Mouse (Mus musculus): ENCODE results near the gene Serhl. TPM values are rescaled to one million over a fixed set of nuclear protein-coding genes. Genes with fewer than 3 reads are reported as not detected.
"Not testable (repeated sequence)": the region's sequence is repeated elsewhere in the genome, so short reads cannot be mapped to it uniquely, and the experiment has no call there.

The Serhl gene
- polyA plus RNA-seq, 1 experiment from 2014 or later, result 24.7 TPM

DNA sequence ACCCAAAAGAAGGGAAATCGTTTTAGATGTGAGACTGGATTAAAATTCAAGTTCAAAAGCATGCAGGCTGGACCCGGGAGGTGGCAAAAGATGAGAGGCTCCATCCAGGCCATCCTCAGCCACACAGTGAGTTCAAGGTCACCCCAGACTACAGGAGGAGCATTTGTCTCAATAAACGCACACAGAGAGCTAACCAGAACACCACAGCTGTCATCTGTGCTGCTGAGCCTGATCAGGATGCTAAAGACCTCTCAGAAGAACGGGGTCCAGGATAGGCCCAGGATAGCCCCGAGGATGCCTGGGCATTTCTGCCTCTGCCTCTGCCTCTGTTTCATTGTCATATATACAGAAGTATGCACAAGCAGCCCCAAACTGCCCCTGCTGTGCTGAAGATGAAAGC is 33.7 kb upstream of the Serhl start:
- no peaks in the 10 kb centered on the region for H3K27me3 ChIP-seq (ENCODE audit: control insufficient read depth, insufficient read depth, low read length)
- 28% methylated on average over 5 of the region's 5 CpGs for WGBS
- H3K9ac ChIP-seq (replicated peaks; ENCODE audit: low read length), result no peak overlapping the region
- DNase-seq (no peak), ATAC-seq (ENCODE audit: low FRiP score, low TSS enrichment) (no peak)
- peak overlapping the region; percentile 93 for H3K27ac ChIP-seq (replicated peaks; ENCODE audit: low read depth, low read length)
- peaks cover 41% of the 10 kb centered on the region for H3K4me1 ChIP-seq (ENCODE audit: control insufficient read depth, insufficient read depth, low read length)
- no peaks in the 10 kb centered on the region for H3K36me3 ChIP-seq (ENCODE audit: control insufficient read depth, insufficient read depth, low read length)
- no peaks in the 10 kb centered on the region for H3K9me3 ChIP-seq (ENCODE audit: control insufficient read depth, low read length)
- 0 out of 2 replicates have a peak overlapping the region, but pooled peaks have one; percentile 59 for H3K4me2 ChIP-seq (ENCODE audit: low read length)
- H3K4me3 ChIP-seq (replicated peaks; ENCODE audit: low read depth, low read length), result no peak overlapping the region

DNA sequence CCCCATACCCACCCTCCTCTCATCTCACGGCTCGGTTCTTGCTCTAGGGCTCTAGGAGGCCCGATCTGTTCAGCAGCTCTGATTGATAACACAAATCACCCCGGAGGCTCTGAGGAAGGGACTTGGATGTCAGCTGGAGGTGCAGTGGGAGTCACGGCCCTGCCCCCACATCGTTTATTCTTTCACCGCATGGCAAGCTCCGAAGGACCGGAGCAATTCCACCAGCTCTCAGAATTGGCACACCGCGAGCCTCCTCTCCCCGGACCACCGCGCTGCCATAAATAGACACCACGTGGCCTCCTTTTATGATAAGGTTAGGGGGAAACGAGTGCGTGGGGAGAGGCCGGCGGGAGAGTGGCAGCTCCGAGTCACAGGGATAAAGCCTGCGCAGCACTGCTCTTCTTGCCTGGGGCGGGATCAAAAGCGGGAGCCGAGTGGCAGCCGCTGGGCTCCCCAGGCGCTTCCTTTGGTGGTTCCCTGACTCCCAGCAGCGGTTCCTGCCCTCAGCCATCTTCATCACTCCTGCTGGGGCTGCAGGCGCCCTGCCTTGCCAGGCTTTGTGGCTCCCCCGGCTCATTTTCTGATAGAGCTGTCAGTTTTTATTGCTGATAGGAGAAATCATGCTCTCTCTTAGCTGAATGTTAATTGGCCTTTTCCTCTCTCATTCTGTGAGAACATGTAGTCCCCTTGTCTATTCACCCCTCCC is 32.8 kb upstream of the Serhl start:
- Histone ChIP-seq H3K9me3 (ENCODE audit: control insufficient read depth, low read length) (no peaks in the 10 kb centered on the region), H3K4me3 (replicated peaks; ENCODE audit: low read depth, low read length) (peak overlapping the region; percentile 28), H3K4me1 (ENCODE audit: control insufficient read depth, insufficient read depth, low read length) (peaks cover 41% of the 10 kb centered on the region), H3K36me3 (ENCODE audit: control insufficient read depth, insufficient read depth, low read length) (no peaks in the 10 kb centered on the region), H3K27me3 (ENCODE audit: control insufficient read depth, insufficient read depth, low read length) (no peaks in the 10 kb centered on the region), H3K9ac (replicated peaks; ENCODE audit: low read length) (peak overlapping the region; percentile 49), H3K4me2 (ENCODE audit: low read length) (peak overlapping the region; percentile 59), H3K27ac (replicated peaks; ENCODE audit: low read depth, low read length) (peak overlapping the region; percentile 93)
- ATAC-seq (ENCODE audit: low FRiP score, low TSS enrichment) (peak; percentile 82), DNase-seq (peak; percentile 88)
- under 1% methylated on average over 29 of the region's 29 CpGs for WGBS

DNA sequence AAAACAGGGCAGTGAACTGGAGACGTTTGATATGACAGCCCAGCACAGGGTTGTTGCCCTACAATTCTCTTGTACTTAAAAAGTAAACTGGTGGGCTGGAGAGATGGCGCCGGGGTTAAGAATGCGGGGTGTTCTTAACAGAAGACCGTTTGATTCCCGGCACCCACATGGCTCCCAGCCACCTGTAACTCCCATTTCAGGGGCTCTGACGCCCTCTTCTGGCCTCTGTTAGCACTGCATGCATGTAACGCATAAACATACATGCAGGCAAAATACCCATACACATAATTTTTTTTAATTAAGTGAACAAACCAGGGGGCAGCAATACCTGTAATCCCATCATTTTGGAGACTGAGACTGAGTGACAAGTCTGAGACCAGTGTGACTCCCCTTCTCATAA is 31.8 kb upstream of the Serhl start:
- ATAC-seq (ENCODE audit: low FRiP score, low TSS enrichment) (no peak), DNase-seq (no peak)
- H3K9ac ChIP-seq (replicated peaks; ENCODE audit: low read length), result no peak overlapping the region
- WGBS, result 72% methylated on average over 8 of the region's 8 CpGs
- H3K27me3 ChIP-seq (ENCODE audit: control insufficient read depth, insufficient read depth, low read length), result no peaks in the 10 kb centered on the region
- peaks cover 41% of the 10 kb centered on the region for H3K4me1 ChIP-seq (ENCODE audit: control insufficient read depth, insufficient read depth, low read length)
- no peaks in the 10 kb centered on the region for H3K36me3 ChIP-seq (ENCODE audit: control insufficient read depth, insufficient read depth, low read length)
- H3K9me3 ChIP-seq (ENCODE audit: control insufficient read depth, low read length), result no peaks in the 10 kb centered on the region
- peak overlapping the region; percentile 59 for H3K4me2 ChIP-seq (ENCODE audit: low read length)
- peak overlapping the region; percentile 93 for H3K27ac ChIP-seq (replicated peaks; ENCODE audit: low read depth, low read length)
- H3K4me3 ChIP-seq (replicated peaks; ENCODE audit: low read depth, low read length), result no peak overlapping the region

DNA sequence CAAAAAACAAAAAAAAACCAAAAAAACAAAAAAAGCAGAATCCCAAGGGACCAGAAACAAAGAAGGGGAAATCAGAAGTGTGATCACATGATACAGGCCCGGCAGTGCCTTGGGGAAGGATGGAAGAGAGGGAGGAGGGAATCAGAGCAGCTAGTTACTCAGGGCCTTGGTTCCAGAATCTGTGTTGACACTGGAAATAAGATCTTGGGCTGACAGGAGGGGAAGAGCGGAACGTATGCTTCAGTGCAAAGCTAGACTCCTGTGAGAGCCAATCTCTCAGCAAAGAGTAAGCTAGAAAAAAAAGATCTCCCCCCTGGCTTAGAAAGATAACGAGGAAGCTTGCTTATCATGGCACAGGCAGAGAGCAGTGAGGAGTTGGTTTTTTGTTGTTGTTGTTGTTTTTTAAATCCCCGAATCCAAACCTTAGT is 30.1 kb upstream of the Serhl start:
- WGBS, result 20% methylated on average over 5 of the region's 5 CpGs
- H3K4me3 ChIP-seq (replicated peaks; ENCODE audit: low read depth, low read length), result no peak overlapping the region
- no peak overlapping the region for H3K9ac ChIP-seq (replicated peaks; ENCODE audit: low read length)

DNA sequence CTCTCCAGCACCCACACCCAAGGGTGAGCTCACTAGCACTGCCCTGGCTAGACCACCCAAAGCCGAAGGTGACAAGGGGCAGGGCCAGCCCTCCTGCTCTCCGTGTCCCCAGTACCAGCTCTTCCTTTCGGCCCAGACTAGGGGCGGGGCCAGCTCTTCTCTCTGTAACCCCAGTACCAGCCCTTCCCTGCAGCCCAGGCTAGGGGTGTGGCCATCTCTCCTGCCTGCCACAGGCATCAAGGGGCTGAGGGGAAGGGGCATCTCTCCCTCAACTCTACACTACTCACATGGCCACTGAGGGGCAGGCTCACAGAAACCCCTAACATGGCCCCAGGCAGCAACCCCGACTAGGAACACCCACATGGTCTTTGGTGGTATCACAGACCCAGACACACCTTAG is 27.6 kb upstream of the Serhl start:
- Histone ChIP-seq H3K4me1 (ENCODE audit: control insufficient read depth, insufficient read depth, low read length) (peaks cover 24% of the 10 kb centered on the region), H3K9me3 (ENCODE audit: control insufficient read depth, low read length) (no peaks in the 10 kb centered on the region), H3K36me3 (ENCODE audit: control insufficient read depth, insufficient read depth, low read length) (no peaks in the 10 kb centered on the region), H3K27me3 (ENCODE audit: control insufficient read depth, insufficient read depth, low read length) (no peaks in the 10 kb centered on the region), H3K9ac (replicated peaks; ENCODE audit: low read length) (no peak overlapping the region), H3K4me2 (ENCODE audit: low read length) (no peak overlapping the region), H3K4me3 (replicated peaks; ENCODE audit: low read depth, low read length) (no peak overlapping the region), H3K27ac (replicated peaks; ENCODE audit: low read depth, low read length) (no peak overlapping the region)
- ATAC-seq (ENCODE audit: low FRiP score, low TSS enrichment) (no peak), DNase-seq (no peak)
- 18% methylated on average over 5 of the region's 5 CpGs for WGBS

More for the DNA sequence above, 30.1 kb upstream of the Serhl start:
- Histone ChIP-seq H3K27me3 (ENCODE audit: control insufficient read depth, insufficient read depth, low read length) (no peaks in the 10 kb centered on the region), H3K27ac (replicated peaks; ENCODE audit: low read depth, low read length) (peak overlapping the region; percentile 55), H3K4me1 (ENCODE audit: control insufficient read depth, insufficient read depth, low read length) (peaks cover 32% of the 10 kb centered on the region), H3K9me3 (ENCODE audit: control insufficient read depth, low read length) (no peaks in the 10 kb centered on the region), H3K4me2 (ENCODE audit: low read length) (no peak overlapping the region), H3K36me3 (ENCODE audit: control insufficient read depth, insufficient read depth, low read length) (no peaks in the 10 kb centered on the region)
- DNase-seq, result peak; percentile 73
- ATAC-seq (ENCODE audit: low FRiP score, low TSS enrichment), result no peak

DNA sequence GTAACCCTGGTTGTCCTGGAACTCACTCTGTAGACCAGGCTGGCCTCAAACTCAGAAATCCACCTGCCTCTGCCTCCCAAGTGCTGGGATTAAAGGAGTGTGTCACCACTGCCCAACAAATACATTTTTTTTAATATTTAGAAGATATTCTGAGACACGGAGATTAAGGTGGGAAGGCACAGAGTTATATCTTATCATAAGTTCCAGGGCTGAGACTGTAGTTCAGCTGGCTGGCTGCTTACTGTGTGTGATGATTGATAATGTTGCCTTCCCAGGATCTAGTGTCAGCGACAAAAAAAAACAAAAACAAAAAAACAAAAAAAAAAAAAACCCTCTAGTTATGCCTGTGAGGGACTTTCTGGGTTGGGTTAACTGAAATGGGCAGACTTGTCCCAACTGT is 26.7 kb upstream of the Serhl start:
- H3K4me2 ChIP-seq (ENCODE audit: low read length); H3K36me3 ChIP-seq (ENCODE audit: control insufficient read depth, insufficient read depth, low read length): not testable (repeated sequence)
- WGBS, result 94% methylated on average over 2 of the region's 2 CpGs

DNA sequence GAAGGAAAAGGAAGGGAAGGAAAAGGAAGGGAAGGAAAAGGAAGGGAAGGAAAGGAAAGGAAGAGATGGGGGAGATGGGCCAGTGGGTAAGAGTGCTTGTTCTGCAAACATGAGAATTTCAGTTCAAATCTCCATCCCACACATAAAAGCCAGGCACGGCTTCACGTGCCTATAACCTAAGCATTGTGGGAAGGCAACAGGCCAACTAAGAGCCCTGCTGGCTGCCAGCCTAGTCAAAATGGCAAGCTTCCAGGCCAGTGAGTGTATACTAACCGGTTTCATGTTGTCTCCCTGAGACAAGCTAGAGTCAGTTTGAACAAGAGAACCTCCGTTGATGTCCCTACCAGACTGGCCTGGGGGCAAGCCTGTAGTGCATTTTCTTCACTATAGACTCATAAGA is 23.8 kb upstream of the Serhl start:
- Histone ChIP-seq H3K9ac (replicated peaks; ENCODE audit: low read length) (no peak overlapping the region), H3K4me2 (ENCODE audit: low read length) (no peak overlapping the region), H3K9me3 (ENCODE audit: control insufficient read depth, low read length) (no peaks in the 10 kb centered on the region), H3K4me3 (replicated peaks; ENCODE audit: low read depth, low read length) (no peak overlapping the region), H3K4me1 (ENCODE audit: control insufficient read depth, insufficient read depth, low read length) (no peaks in the 10 kb centered on the region), H3K36me3 (ENCODE audit: control insufficient read depth, insufficient read depth, low read length) (no peaks in the 10 kb centered on the region), H3K27me3 (ENCODE audit: control insufficient read depth, insufficient read depth, low read length) (no peaks in the 10 kb centered on the region), H3K27ac (replicated peaks; ENCODE audit: low read depth, low read length) (no peak overlapping the region)
- no peak for ATAC-seq (ENCODE audit: low FRiP score, low TSS enrichment)
- DNase-seq, result peak; percentile 61
- whole genome bisulfite sequencing, result 82% methylated on average over 4 of the region's 4 CpGs

More for the DNA sequence above, 26.7 kb upstream of the Serhl start:
- not testable (repeated sequence) for DNase-seq; H3K27me3 ChIP-seq (ENCODE audit: control insufficient read depth, insufficient read depth, low read length); H3K27ac ChIP-seq (replicated peaks; ENCODE audit: low read depth, low read length); ATAC-seq (ENCODE audit: low FRiP score, low TSS enrichment); H3K9ac ChIP-seq (replicated peaks; ENCODE audit: low read length); H3K9me3 ChIP-seq (ENCODE audit: control insufficient read depth, low read length); H3K4me3 ChIP-seq (replicated peaks; ENCODE audit: low read depth, low read length)
- H3K4me1 ChIP-seq (ENCODE audit: control insufficient read depth, insufficient read depth, low read length), result peaks cover 17% of the 10 kb centered on the region

DNA sequence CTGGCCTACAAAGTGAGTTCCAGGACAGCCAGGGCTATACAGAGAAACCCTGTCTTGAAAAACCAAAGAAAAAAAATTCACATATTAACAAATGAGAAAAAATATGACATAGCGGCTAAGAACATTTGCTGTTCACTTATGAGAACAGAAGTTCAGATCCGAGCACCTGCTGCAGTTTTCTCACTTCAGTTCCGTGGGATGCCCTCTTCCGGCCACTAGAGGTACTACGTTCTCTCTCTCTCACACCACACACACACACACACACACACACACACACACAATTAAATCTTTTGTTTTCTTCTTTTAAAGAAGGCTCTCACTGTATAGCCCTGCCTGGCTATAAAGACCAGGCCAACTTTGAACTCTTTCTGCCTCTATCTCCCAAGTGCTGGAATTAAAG is 21.0 kb upstream of the Serhl start:
- Histone ChIP-seq H3K4me2 (ENCODE audit: low read length) (no peak overlapping the region), H3K27ac (replicated peaks; ENCODE audit: low read depth, low read length) (no peak overlapping the region), H3K9me3 (ENCODE audit: control insufficient read depth, low read length) (no peaks in the 10 kb centered on the region), H3K4me3 (replicated peaks; ENCODE audit: low read depth, low read length) (no peak overlapping the region), H3K4me1 (ENCODE audit: control insufficient read depth, insufficient read depth, low read length) (no peaks in the 10 kb centered on the region), H3K36me3 (ENCODE audit: control insufficient read depth, insufficient read depth, low read length) (no peaks in the 10 kb centered on the region), H3K27me3 (ENCODE audit: control insufficient read depth, insufficient read depth, low read length) (no peaks in the 10 kb centered on the region), H3K9ac (replicated peaks; ENCODE audit: low read length) (no peak overlapping the region)
- ATAC-seq (ENCODE audit: low FRiP score, low TSS enrichment), result no peak
- WGBS, result 93% methylated on average over 5 of the region's 5 CpGs
- DNase-seq, result no peak

DNA sequence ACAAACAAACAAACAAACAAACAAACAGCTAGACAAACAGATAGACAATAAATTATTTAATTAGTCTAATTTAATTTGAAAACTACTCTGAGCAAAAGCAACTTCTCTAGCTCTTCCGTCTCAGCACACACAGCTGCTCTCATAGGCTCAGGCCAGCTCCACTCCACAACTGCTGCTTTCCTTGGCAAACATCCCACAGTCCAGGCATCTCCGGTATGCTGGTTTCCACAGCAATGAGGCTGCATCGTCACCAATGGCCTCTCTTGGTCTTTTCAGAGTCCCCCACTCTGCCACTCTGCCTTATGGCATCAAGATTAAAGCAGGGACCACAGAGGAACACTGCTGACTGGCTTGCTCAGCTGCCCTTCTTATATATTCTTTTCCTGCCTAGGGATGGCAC is 18.4 kb upstream of the Serhl start:
- ATAC-seq (ENCODE audit: low FRiP score, low TSS enrichment) (no peak), DNase-seq (peak; percentile 70)
- H3K27me3 ChIP-seq (ENCODE audit: control insufficient read depth, insufficient read depth, low read length), result no peaks in the 10 kb centered on the region
- 66% methylated on average over 3 of the region's 3 CpGs for WGBS
- no peaks in the 10 kb centered on the region for H3K36me3 ChIP-seq (ENCODE audit: control insufficient read depth, insufficient read depth, low read length)
- no peaks in the 10 kb centered on the region for H3K9me3 ChIP-seq (ENCODE audit: control insufficient read depth, low read length)
- H3K4me1 ChIP-seq (ENCODE audit: control insufficient read depth, insufficient read depth, low read length), result no peaks in the 10 kb centered on the region
- no peak overlapping the region for H3K4me3 ChIP-seq (replicated peaks; ENCODE audit: low read depth, low read length)
- H3K4me2 ChIP-seq (ENCODE audit: low read length), result no peak overlapping the region
- no peak overlapping the region for H3K27ac ChIP-seq (replicated peaks; ENCODE audit: low read depth, low read length)
- H3K9ac ChIP-seq (replicated peaks; ENCODE audit: low read length), result no peak overlapping the region

All from midbrain, embryonic 14.5 days (tissue).